Mouse (Mus musculus) neural tube, embryonic 11.5 days (tissue): ENCODE results near the gene Il13. TPM values are rescaled to one million over a fixed set of nuclear protein-coding genes. Genes with fewer than 3 reads are reported as not detected.

Experiments
- ATAC-seq: fragments of 200-750 bp; cut with Nextera tagmentation; 2 replicates; pipeline ENCODE4 v1.8.0; 2017; ENCODE audit warnings: moderate number of reproducible peaks, mild to moderate bottlenecking, moderate TSS enrichment, moderate library complexity; ENCODE audit not compliant: insufficient read depth, low FRiP score, low TSS enrichment
- DNase-seq: peaks from one replicate; pipeline ENCODE4 v3.0.0-alpha.2; 2015; ENCODE audit warnings: low spot score
- H3K27ac ChIP-seq: fragments of 300-500 bp; sonication (generic); 2 replicates; pipeline ENCODE4 v1.5.1; 2014; ENCODE audit warnings: low read depth, mild to moderate bottlenecking, low read length
- H3K27me3 ChIP-seq: fragments of 300-500 bp; sonication (generic); 2 replicates; pipeline ENCODE4 v1.6.1; 2014; ENCODE audit warnings: mild to moderate bottlenecking, low read length, mixed read lengths; ENCODE audit not compliant: control insufficient read depth, insufficient read depth
- H3K36me3 ChIP-seq: fragments of 300-500 bp; sonication (generic); 2 replicates; pipeline ENCODE4 v1.6.1; 2014; ENCODE audit warnings: mild to moderate bottlenecking, low read length, moderate library complexity, mixed read lengths; ENCODE audit not compliant: control insufficient read depth, insufficient read depth
- H3K4me1 ChIP-seq: fragments of 300-500 bp; sonication (generic); 2 replicates; pipeline ENCODE4 v1.6.1; 2014; ENCODE audit warnings: low read length, mixed read lengths; ENCODE audit not compliant: control insufficient read depth, insufficient read depth
- H3K4me2 ChIP-seq: fragments of 300-500 bp; sonication (generic); 2 replicates; pipeline ENCODE4 v1.6.1; 2014; ENCODE audit warnings: low read depth, mild to moderate bottlenecking, moderate library complexity
- H3K4me3 ChIP-seq: fragments of 300-500 bp; sonication (generic); 2 replicates; pipeline ENCODE4 v1.5.1; 2014; ENCODE audit warnings: low read depth, low read length
- H3K9ac ChIP-seq: fragments of 300-500 bp; sonication (generic); 2 replicates; pipeline ENCODE4 v1.6.1; 2014; ENCODE audit warnings: mild to moderate bottlenecking, low read length
- H3K9me3 ChIP-seq: fragments of 300-500 bp; sonication (generic); 2 replicates; pipeline ENCODE4 v1.6.1; 2016; ENCODE audit warnings: low read length; ENCODE audit not compliant: control insufficient read depth
- WGBS: fragments of 180-500 bp; shearing (Covaris S2); extraction: QIAGEN DNeasy Blood & Tissue Kit; methylation state at CpG from one replicate; pipeline ENCODE4 v1.1.7; 2014; 5-methylcytosine and 5-hydroxymethylcytosine counted together
- polyA plus RNA-seq: library from polyadenylated mRNA; unstranded; fragments of >200 nt; fragmentation: Nextera tagmentation; extraction: Ambion mirVana; gene quantifications from 2 replicates; pipeline ENCODE4 v1.2.1, GENCODE M21; 2014

Il13 gene
- not detected in 2 replicates for polyA plus RNA-seq

GRCm38 (mm10) chr11:53634556-53634955, at the start of gene Il13:
Gene Il13 (minus strand): TSS chr11:53634702.
- no peaks in the 10 kb centered on the region for H3K36me3 ChIP-seq
- no peaks in the 10 kb centered on the region for H3K9me3 ChIP-seq
- DNase-seq (no peak), ATAC-seq (no peak)
- H3K4me1 ChIP-seq = peaks cover 6% of the 10 kb centered on the region; the same call in 1 of the 2 replicates
- no peak within 1 kb of the TSS for H3K4me2 ChIP-seq
- H3K27ac ChIP-seq = no peak within 1 kb of the TSS
- no peak within 1 kb of the TSS for H3K4me3 ChIP-seq
- 87% methylated on average over 8 of the region's 8 CpGs for WGBS
- no peak within 1 kb of the TSS for H3K9ac ChIP-seq
- peaks cover 12% of the 10 kb centered on the region; the same call in 1 of the 2 replicates for H3K27me3 ChIP-seq

DNA sequence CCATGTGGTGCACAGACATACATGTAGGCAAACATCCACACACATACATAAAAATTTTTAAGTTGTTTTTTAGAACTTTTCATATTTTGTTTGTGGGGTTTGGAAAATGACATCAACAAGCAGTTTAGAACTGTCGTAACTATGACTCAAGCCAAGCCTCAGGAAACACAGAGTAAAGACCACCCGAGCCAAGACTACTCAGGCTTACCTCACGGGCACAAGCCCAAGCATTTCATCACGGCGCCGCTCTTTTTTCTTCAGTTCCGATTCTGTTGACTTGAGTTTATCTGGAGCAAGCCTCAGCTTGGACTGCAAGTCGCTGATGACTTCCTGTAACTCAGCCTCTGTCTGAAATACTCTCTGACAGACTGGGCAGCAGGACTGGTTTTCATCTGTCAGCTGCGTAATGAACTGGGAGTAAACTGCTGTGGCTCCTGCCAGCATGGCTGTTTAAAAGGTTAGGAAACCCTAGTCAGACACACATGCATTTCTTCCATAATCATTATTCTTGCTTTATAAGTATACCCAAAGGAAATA, 48.6 kb upstream of the Il13 start:
- Histone ChIP-seq H3K9me3 (no peaks in the 10 kb centered on the region), H3K4me1 (no peaks in the 10 kb centered on the region), H3K36me3 (no peaks in the 10 kb centered on the region), H3K4me2 (no peak overlapping the region), H3K4me3 (no peak overlapping the region), H3K27ac (no peak overlapping the region), H3K9ac (no peak overlapping the region), H3K27me3 (no peaks in the 10 kb centered on the region)
- no peak for DNase-seq
- WGBS = 96% methylated on average over 9 of the region's 9 CpGs
- no peak for ATAC-seq

DNA sequence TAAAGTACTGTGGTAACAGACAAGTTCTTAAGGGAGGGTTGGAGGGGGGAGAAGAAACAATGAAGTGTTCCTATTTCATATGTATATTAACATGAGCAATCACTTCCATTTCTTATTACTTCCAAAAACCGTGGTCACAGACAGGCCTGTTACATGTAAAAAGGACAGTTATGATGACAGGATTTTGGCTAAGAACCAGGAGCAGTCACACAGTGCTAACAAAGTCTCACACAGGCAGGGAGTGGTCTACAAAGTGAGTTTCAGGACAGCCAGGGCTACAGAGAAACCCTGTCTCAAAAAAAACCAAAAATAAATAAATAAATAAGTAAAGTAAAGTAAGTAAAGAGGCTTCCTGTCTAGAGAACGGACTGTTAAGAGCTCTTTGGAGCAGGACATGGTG, 47.7 kb upstream of the Il13 start:
- Histone ChIP-seq H3K4me1 (no peaks in the 10 kb centered on the region), H3K27me3 (no peaks in the 10 kb centered on the region), H3K36me3 (no peaks in the 10 kb centered on the region), H3K9me3 (no peaks in the 10 kb centered on the region), H3K4me2 (no peak overlapping the region), H3K9ac (no peak overlapping the region), H3K4me3 (no peak overlapping the region), H3K27ac (no peak overlapping the region)
- 90% methylated on average over 2 of the region's 2 CpGs for WGBS
- ATAC-seq (no peak), DNase-seq (no peak)

GRCm38 (mm10) chr11:53681686-53682085, 47.2 kb upstream of the Il13 start:
- no peak overlapping the region for H3K4me2 ChIP-seq
- no peaks in the 10 kb centered on the region for H3K4me1 ChIP-seq
- no peaks in the 10 kb centered on the region for H3K9me3 ChIP-seq
- no peak for DNase-seq
- H3K27me3 ChIP-seq = no peaks in the 10 kb centered on the region
- H3K9ac ChIP-seq = no peak overlapping the region
- no peak for ATAC-seq
- no peak overlapping the region for H3K27ac ChIP-seq
- H3K36me3 ChIP-seq = no peaks in the 10 kb centered on the region
- WGBS = 96% methylated on average over 2 of the region's 2 CpGs
- H3K4me3 ChIP-seq = no peak overlapping the region

DNA sequence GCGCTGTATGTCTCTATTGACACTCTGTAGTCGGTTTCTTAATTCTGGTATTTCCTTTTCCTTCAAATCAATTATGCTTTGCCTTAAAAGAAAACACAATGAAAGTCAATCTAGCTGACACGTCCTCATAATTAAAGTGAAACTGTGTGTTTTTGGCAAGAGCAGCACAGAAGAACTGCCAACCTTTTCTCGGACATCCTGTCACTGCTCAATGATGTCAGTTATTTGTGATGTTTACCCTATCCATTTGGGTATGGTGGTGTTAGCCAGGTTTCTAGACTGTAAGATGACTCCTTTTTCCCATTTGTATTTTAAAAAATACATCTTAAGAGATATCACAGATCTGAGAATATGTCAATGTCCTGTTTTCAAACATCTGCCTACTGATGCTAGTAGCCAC, 45.6 kb upstream of the Il13 start:
- 93% methylated on average over 4 of the region's 4 CpGs for WGBS

DNA sequence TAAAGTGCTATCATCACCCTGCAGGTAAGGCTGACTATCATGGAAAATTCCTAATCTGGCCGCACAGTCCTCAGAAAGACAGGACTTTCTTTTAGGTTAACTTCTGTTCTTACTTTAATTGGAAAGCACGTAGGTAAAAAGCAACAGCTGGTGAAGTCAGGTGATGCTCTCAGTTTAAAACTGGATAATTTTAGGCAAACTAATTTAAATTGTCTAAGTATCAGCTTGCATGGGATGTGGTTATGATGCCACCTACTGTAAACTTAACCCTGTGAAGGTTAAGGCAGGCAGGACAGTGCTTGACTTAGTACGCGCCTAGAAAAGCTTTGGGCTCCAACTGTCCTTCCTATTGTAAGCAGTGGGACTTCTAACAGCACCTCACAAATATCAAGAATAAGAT, 36.9 kb upstream of the Il13 start:
- ATAC-seq (no peak), DNase-seq (no peak)
- Histone ChIP-seq H3K9ac (no peak overlapping the region), H3K4me2 (no peak overlapping the region), H3K27ac (no peak overlapping the region), H3K27me3 (no peaks in the 10 kb centered on the region), H3K9me3 (no peaks in the 10 kb centered on the region), H3K36me3 (0 out of 2 replicates have a peak, but pooled peaks cover 6% of the 10 kb centered on the region), H3K4me3 (no peak overlapping the region), H3K4me1 (no peaks in the 10 kb centered on the region)
- WGBS = 92% methylated on average over 4 of the region's 4 CpGs

More for the DNA sequence above, 45.6 kb upstream of the Il13 start:
- DNase-seq = no peak
- H3K4me3 ChIP-seq = no peak overlapping the region
- no peak overlapping the region for H3K4me2 ChIP-seq
- ATAC-seq = no peak
- no peaks in the 10 kb centered on the region for H3K4me1 ChIP-seq
- H3K9ac ChIP-seq = no peak overlapping the region
- no peaks in the 10 kb centered on the region for H3K27me3 ChIP-seq
- no peak overlapping the region for H3K27ac ChIP-seq
- no peaks in the 10 kb centered on the region for H3K36me3 ChIP-seq
- H3K9me3 ChIP-seq = no peaks in the 10 kb centered on the region

GRCm38 (mm10) chr11:53664091-53664490, 29.6 kb upstream of the Il13 start:
- no peaks in the 10 kb centered on the region for H3K27me3 ChIP-seq
- H3K9me3 ChIP-seq = no peaks in the 10 kb centered on the region
- ATAC-seq = no peak
- H3K4me2 ChIP-seq = no peak overlapping the region
- 81% methylated on average over 5 of the region's 5 CpGs for WGBS
- H3K27ac ChIP-seq = no peak overlapping the region
- H3K4me3 ChIP-seq = no peak overlapping the region
- H3K9ac ChIP-seq = no peak overlapping the region
- no peaks in the 10 kb centered on the region for H3K4me1 ChIP-seq
- no peak for DNase-seq
- 0 out of 2 replicates have a peak, but pooled peaks cover 3% of the 10 kb centered on the region for H3K36me3 ChIP-seq

DNA sequence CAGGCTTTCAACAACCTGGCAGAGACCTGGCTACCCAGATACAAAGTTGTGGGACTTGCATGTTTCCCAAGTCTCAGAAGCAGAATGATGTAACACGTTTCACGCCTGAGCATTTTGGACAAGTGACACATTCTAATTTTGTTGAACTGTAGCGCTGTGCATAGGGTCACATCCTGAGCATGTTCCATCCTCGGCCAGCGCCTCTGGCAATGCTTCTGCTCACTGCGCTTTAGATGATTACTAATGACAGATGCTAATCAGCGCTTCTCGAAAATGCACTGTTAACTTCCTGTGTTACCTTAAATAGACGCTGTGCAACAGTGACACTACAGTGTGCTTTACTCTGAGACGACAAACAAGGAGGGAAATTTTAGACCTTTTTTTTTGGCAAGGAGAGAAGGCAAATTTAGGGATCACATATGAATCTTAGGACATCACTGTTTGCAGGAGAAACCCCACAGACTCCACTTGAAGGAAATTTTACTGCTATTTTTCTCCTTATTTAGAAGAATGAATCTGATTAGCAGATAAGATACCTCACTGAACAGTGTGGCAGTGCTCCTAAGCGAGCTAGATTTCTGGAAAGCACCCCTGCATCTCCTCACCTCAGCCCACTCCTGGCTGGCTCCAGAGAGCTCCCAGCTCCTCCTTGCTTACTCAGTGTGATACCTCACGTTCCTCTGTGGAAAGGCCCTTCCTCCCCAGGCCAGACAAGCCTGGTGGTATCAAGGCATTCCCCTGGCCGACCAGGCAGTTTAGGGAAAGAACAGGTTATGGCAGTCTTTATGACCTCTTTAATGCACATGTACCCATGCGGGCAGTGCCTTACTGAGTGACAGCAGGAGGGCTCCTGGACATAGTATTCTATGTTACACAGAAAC, 28.5 kb upstream of the Il13 start:
- 86% methylated on average over 14 of the region's 14 CpGs for WGBS
- Histone ChIP-seq H3K9me3 (no peaks in the 10 kb centered on the region), H3K4me2 (no peak overlapping the region), H3K27me3 (no peaks in the 10 kb centered on the region), H3K4me1 (no peaks in the 10 kb centered on the region), H3K27ac (no peak overlapping the region), H3K36me3 (no peaks in the 10 kb centered on the region), H3K9ac (no peak overlapping the region), H3K4me3 (no peak overlapping the region)
- ATAC-seq (no peak), DNase-seq (no peak)

DNA sequence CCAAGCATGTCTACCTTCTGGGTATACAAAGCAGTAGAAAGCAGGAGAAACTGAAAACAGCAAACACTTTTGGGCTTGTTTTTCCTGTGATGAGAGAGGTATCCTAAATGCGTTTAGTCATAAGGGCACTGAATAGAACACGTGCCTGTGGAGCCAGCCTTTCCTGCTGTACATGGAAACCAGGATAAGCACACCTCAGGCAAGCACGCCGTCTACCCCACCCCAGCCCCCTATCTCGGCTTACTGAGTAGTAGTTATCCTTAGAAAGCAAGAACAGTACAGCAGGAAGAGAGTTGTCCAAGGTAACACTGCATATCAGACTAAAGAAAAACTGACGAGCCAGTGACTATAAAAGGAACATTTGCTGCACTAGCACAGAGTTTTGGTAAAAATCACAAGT, 23.3 kb upstream of the Il13 start:
- Histone ChIP-seq H3K4me3 (no peak overlapping the region), H3K4me2 (no peak overlapping the region), H3K27ac (no peak overlapping the region), H3K9ac (no peak overlapping the region), H3K36me3 (0 out of 2 replicates have a peak, but pooled peaks cover 3% of the 10 kb centered on the region), H3K4me1 (no peaks in the 10 kb centered on the region), H3K27me3 (no peaks in the 10 kb centered on the region), H3K9me3 (no peaks in the 10 kb centered on the region)
- ATAC-seq (no peak), DNase-seq (no peak)
- 92% methylated on average over 6 of the region's 6 CpGs for WGBS
